Mouse (Mus musculus) erythroblast, adult 5-6 weeks (primary cell): ENCODE measurements around the gene Gm16368. TPM values are rescaled to one million over a fixed set of nuclear protein-coding genes. Genes with fewer than 3 reads are reported as not detected.
"Not testable (repeated sequence)": the region's sequence is repeated elsewhere in the genome, so short reads cannot be mapped to it uniquely, and the experiment has no call there.

Source experiments
- ATAC-seq: replicated peaks from 2 replicates; pipeline ENCODE4 v1.8.0; 2016; ENCODE audit warnings: moderate number of reproducible peaks, mild to moderate bottlenecking, moderate TSS enrichment, inconsistent platforms; ENCODE audit not compliant: poor library complexity, low FRiP score, severe bottlenecking
- total RNA-seq, 2 experiments: library from RNA; stranded (forward) in 1 of 2; stranded (reverse) in 1 of 2; fragments of 150-400 nt in 1 of 2; fragments of 200-764, 138-1000 nt in 1 of 2; gene quantifications; 2 replicates each; pipeline versions ENCODE4 v1.2.3 to v1.2.4; 2015 to 2017; ENCODE audit warnings: low replicate concordance in 2 of 2

Gene Gm16368
- total RNA-seq (2015; ENCODE audit: low replicate concordance) (not detected in 2 replicates), total RNA-seq (2017; ENCODE audit: low replicate concordance) (not detected in 2 replicates)

- not testable (repeated sequence) for ATAC-seq
These were observed at the start of gene Gm16368 for GRCm38 (mm10) chr12:88083397-88083796. Gene Gm16368 (plus strand): TSS chr12:88083697.

GRCm38 (mm10) chr12:88039062-88039461 is 44.4 kb upstream of the Gm16368 start:
- not testable (repeated sequence) for ATAC-seq

- not testable (repeated sequence) for ATAC-seq
These were observed 43.8 kb upstream of the Gm16368 start for GRCm38 (mm10) chr12:88039703-88040102.

- not testable (repeated sequence) for ATAC-seq
These were observed 38.3 kb upstream of the Gm16368 start for GRCm38 (mm10) chr12:88045226-88045625.

Other genes with a start within 250 kb of the Gm16368 start
- not detected in 2 replicates for gene Gm2001, start 241.4 kb upstream of the Gm16368 start, total RNA-seq (2015; ENCODE audit: low replicate concordance)
- gene Gm2001, start 241.4 kb upstream of the Gm16368 start, total RNA-seq (2017; ENCODE audit: low replicate concordance): not detected in 2 replicates
- not detected in 2 replicates for gene Gm2016, start 209.6 kb upstream of the Gm16368 start, total RNA-seq (2015; ENCODE audit: low replicate concordance)
- not detected in 2 replicates for gene Gm2016, start 209.6 kb upstream of the Gm16368 start, total RNA-seq (2017; ENCODE audit: low replicate concordance)
- not detected in 2 replicates for gene Gm2022, start 188.3 kb upstream of the Gm16368 start, total RNA-seq (2015; ENCODE audit: low replicate concordance)
- not detected in 2 replicates for gene Gm2022, start 188.3 kb upstream of the Gm16368 start, total RNA-seq (2017; ENCODE audit: low replicate concordance)
- gene Gm2035, start 163.8 kb upstream of the Gm16368 start, total RNA-seq (2015; ENCODE audit: low replicate concordance): not detected in 2 replicates
- not detected in 2 replicates for gene Gm2035, start 163.8 kb upstream of the Gm16368 start, total RNA-seq (2017; ENCODE audit: low replicate concordance)
- not detected in 2 replicates for gene Gm2042, start 129.6 kb upstream of the Gm16368 start, total RNA-seq (2015; ENCODE audit: low replicate concordance)
- gene Gm2042, start 129.6 kb upstream of the Gm16368 start, total RNA-seq (2017; ENCODE audit: low replicate concordance): 0.98 and 2.0 TPM in 2 replicates
- not detected in 2 replicates for gene Gm2075, start 71.8 kb upstream of the Gm16368 start, total RNA-seq (2015; ENCODE audit: low replicate concordance)
- not detected in 2 replicates for gene Gm2075, start 71.8 kb upstream of the Gm16368 start, total RNA-seq (2017; ENCODE audit: low replicate concordance)
- not detected in 2 replicates for gene Gm6803, start 64.9 kb upstream of the Gm16368 start, total RNA-seq (2015; ENCODE audit: low replicate concordance)
- gene Gm6803, start 64.9 kb upstream of the Gm16368 start, total RNA-seq (2017; ENCODE audit: low replicate concordance): not detected in 2 replicates
- not detected in 2 replicates for gene Gm2056, start 56.7 kb upstream of the Gm16368 start, total RNA-seq (2015; ENCODE audit: low replicate concordance)
- gene Gm2056, start 56.7 kb upstream of the Gm16368 start, total RNA-seq (2017; ENCODE audit: low replicate concordance): not detected in 2 replicates
- gene Gm10436, start 98.4 kb downstream of the Gm16368 start, total RNA-seq (2015; ENCODE audit: low replicate concordance): not detected in 2 replicates
- gene Gm10436, start 98.4 kb downstream of the Gm16368 start, total RNA-seq (2017; ENCODE audit: low replicate concordance): not detected in 2 replicates
- not detected in 2 replicates for gene Gm8332, start 166.4 kb downstream of the Gm16368 start, total RNA-seq (2015; ENCODE audit: low replicate concordance)
- gene Gm8332, start 166.4 kb downstream of the Gm16368 start, total RNA-seq (2017; ENCODE audit: low replicate concordance): not detected in 2 replicates
- gene Gm5662, start 190.8 kb downstream of the Gm16368 start, total RNA-seq (2015; ENCODE audit: low replicate concordance): not detected in 2 replicates
- gene Gm5662, start 190.8 kb downstream of the Gm16368 start, total RNA-seq (2017; ENCODE audit: low replicate concordance): not detected in 2 replicates
- not detected in 2 replicates for gene Gm5039, start 240.3 kb downstream of the Gm16368 start, total RNA-seq (2015; ENCODE audit: low replicate concordance)
- gene Gm5039, start 240.3 kb downstream of the Gm16368 start, total RNA-seq (2017; ENCODE audit: low replicate concordance): not detected in 2 replicates